Mouse (Mus musculus): Measurements from ENCODE around the gene B4galnt1. TPM values are rescaled to one million over a fixed set of nuclear protein-coding genes. Genes with fewer than 3 reads are reported as not detected.

Gene B4galnt1
- polyA plus RNA-seq, 1 experiment from 2014 or later = 12.3 TPM

Other genes with a start within 250 kb of the B4galnt1 start
- gene Ctdsp2, start 186.5 kb upstream of the B4galnt1 start, polyA plus RNA-seq (2015; fragmentation: Nextera tagmentation; extraction: Ambion mirVana) = 72.2 and 85.8 TPM in 2 replicates
- 0.50 and 0.71 TPM in 2 replicates for gene Avil, start 164.5 kb upstream of the B4galnt1 start, polyA plus RNA-seq (2015; fragmentation: Nextera tagmentation; extraction: Ambion mirVana)
- gene Tsfm, start 134.4 kb upstream of the B4galnt1 start, polyA plus RNA-seq (2015; fragmentation: Nextera tagmentation; extraction: Ambion mirVana) = 69.6 and 71.6 TPM in 2 replicates
- gene Mettl1, start 123.8 kb upstream of the B4galnt1 start, polyA plus RNA-seq (2015; fragmentation: Nextera tagmentation; extraction: Ambion mirVana) = 58.6 and 61.8 TPM in 2 replicates
- gene Eef1akmt3, start 123.7 kb upstream of the B4galnt1 start, polyA plus RNA-seq (2015; fragmentation: Nextera tagmentation; extraction: Ambion mirVana) = 1.9 and 2.0 TPM in 2 replicates
- gene Cyp27b1, start 117.0 kb upstream of the B4galnt1 start, polyA plus RNA-seq (2015; fragmentation: Nextera tagmentation; extraction: Ambion mirVana) = 0.12 and 0.32 TPM in 2 replicates
- 1.2 and 1.7 TPM in 2 replicates for gene March9, start 105.0 kb upstream of the B4galnt1 start, polyA plus RNA-seq (2015; fragmentation: Nextera tagmentation; extraction: Ambion mirVana)
- 1,296 and 1,322 TPM in 2 replicates for gene Cdk4, start 101.7 kb upstream of the B4galnt1 start, polyA plus RNA-seq (2015; fragmentation: Nextera tagmentation; extraction: Ambion mirVana)
- gene Tspan31, start 95.0 kb upstream of the B4galnt1 start, polyA plus RNA-seq (2015; fragmentation: Nextera tagmentation; extraction: Ambion mirVana) = 161 and 175 TPM in 2 replicates
- gene Agap2, start 89.9 kb upstream of the B4galnt1 start, polyA plus RNA-seq (2015; fragmentation: Nextera tagmentation; extraction: Ambion mirVana) = 0.10 and 0.72 TPM in 2 replicates
- gene Os9, start 44.1 kb upstream of the B4galnt1 start, polyA plus RNA-seq (2015; fragmentation: Nextera tagmentation; extraction: Ambion mirVana) = 103 and 110 TPM in 2 replicates
- gene Slc26a10, start 15.4 kb downstream of the B4galnt1 start, polyA plus RNA-seq (2015; fragmentation: Nextera tagmentation; extraction: Ambion mirVana) = 1.2 and 1.7 TPM in 2 replicates
- 115 and 118 TPM in 2 replicates for gene Arhgef25, start 24.9 kb downstream of the B4galnt1 start, polyA plus RNA-seq (2015; fragmentation: Nextera tagmentation; extraction: Ambion mirVana)
- gene Dtx3, start 30.5 kb downstream of the B4galnt1 start, polyA plus RNA-seq (2015; fragmentation: Nextera tagmentation; extraction: Ambion mirVana) = 140 and 144 TPM in 2 replicates
- 27.8 and 29.8 TPM in 2 replicates for gene Pip4k2c, start 46.4 kb downstream of the B4galnt1 start, polyA plus RNA-seq (2015; fragmentation: Nextera tagmentation; extraction: Ambion mirVana)
- 2.5 TPM in 2 replicates for gene Kif5a, start 98.1 kb downstream of the B4galnt1 start, polyA plus RNA-seq (2015; fragmentation: Nextera tagmentation; extraction: Ambion mirVana)
- 185 and 190 TPM in 2 replicates for gene Dctn2, start 101.1 kb downstream of the B4galnt1 start, polyA plus RNA-seq (2015; fragmentation: Nextera tagmentation; extraction: Ambion mirVana)
- gene Mbd6, start 123.8 kb downstream of the B4galnt1 start, polyA plus RNA-seq (2015; fragmentation: Nextera tagmentation; extraction: Ambion mirVana) = 14.1 and 16.2 TPM in 2 replicates
- 105 and 111 TPM in 2 replicates for gene Mars, start 146.6 kb downstream of the B4galnt1 start, polyA plus RNA-seq (2015; fragmentation: Nextera tagmentation; extraction: Ambion mirVana)
- 5.1 and 5.4 TPM in 2 replicates for gene Arhgap9, start 156.7 kb downstream of the B4galnt1 start, polyA plus RNA-seq (2015; fragmentation: Nextera tagmentation; extraction: Ambion mirVana)
- 13.4 and 13.7 TPM in 2 replicates for gene Gli1, start 176.7 kb downstream of the B4galnt1 start, polyA plus RNA-seq (2015; fragmentation: Nextera tagmentation; extraction: Ambion mirVana)
- 0.03 TPM in 1 of 2 replicates, not detected in the other for gene Inhbe, start 189.2 kb downstream of the B4galnt1 start, polyA plus RNA-seq (2015; fragmentation: Nextera tagmentation; extraction: Ambion mirVana)
- gene Inhbc, start 205.2 kb downstream of the B4galnt1 start, polyA plus RNA-seq (2015; fragmentation: Nextera tagmentation; extraction: Ambion mirVana) = not detected in 2 replicates
- gene R3hdm2, start 215.1 kb downstream of the B4galnt1 start, polyA plus RNA-seq (2015; fragmentation: Nextera tagmentation; extraction: Ambion mirVana) = 33.1 and 34.9 TPM in 2 replicates

Data from limb, embryonic 15.5 days (tissue).